Mouse (Mus musculus): ENCODE measurements around the gene Mcur1. TPM values are rescaled to one million over a fixed set of nuclear protein-coding genes. Genes with fewer than 3 reads are reported as not detected.

Gene Mcur1
- polyA plus RNA-seq (2012; rRNA removed; ENCODE audit: low replicate concordance) = 17.9 and 52.3 TPM in 2 replicates

GRCm38 (mm10) chr13:43559711-43560457, at the start of gene Mcur1:
Gene Mcur1 (minus strand): TSS chr13:43560191.

Other genes starting within 250 kb of the Mcur1 start
- 2.0 and 2.5 TPM in 2 replicates for gene Sirt5, start 194.7 kb downstream of the Mcur1 start, polyA plus RNA-seq (2012; rRNA removed; ENCODE audit: low replicate concordance)
- 76.1 and 81.9 TPM in 2 replicates for gene Nol7, start 161.8 kb downstream of the Mcur1 start, polyA plus RNA-seq (2012; rRNA removed; ENCODE audit: low replicate concordance)
- gene Ranbp9, start 78.9 kb downstream of the Mcur1 start, polyA plus RNA-seq (2012; rRNA removed; ENCODE audit: low replicate concordance) = 7.2 and 14.7 TPM in 2 replicates
- not detected in 2 replicates for gene Rnf182, start 55.5 kb upstream of the Mcur1 start, polyA plus RNA-seq (2012; rRNA removed; ENCODE audit: low replicate concordance)
- 1.8 and 3.5 TPM in 2 replicates for gene Cd83, start 224.6 kb upstream of the Mcur1 start, polyA plus RNA-seq (2012; rRNA removed; ENCODE audit: low replicate concordance)